Mouse (Mus musculus) E14TG2a.4 (cell line): Measurements from ENCODE around the gene Rbms3.
A peak's percentile ranks its signal among the peaks of the same experiment; 100 is the strongest.

Source experiments
- H3K27me3 ChIP-seq: 2 replicates; pipeline ENCODE4 v1.6.1; 2014; ENCODE audit warnings: low read length, control low read depth; ENCODE audit not compliant: insufficient read depth
- H3K36me3 ChIP-seq: 2 replicates; pipeline ENCODE4 v1.6.1; 2014; ENCODE audit warnings: low read length, control low read depth; ENCODE audit not compliant: insufficient read depth
- H3K4me1 ChIP-seq: replicated peaks from 2 replicates; pipeline ENCODE4 v1.6.1; 2014; ENCODE audit warnings: low read depth, low read length, control low read depth
- H3K4me3 ChIP-seq: replicated peaks from 2 replicates; pipeline ENCODE4 v1.5.1; 2014; ENCODE audit warnings: mild to moderate bottlenecking, low read length
- H3K9me3 ChIP-seq: 2 replicates; pipeline ENCODE4 v1.6.1; 2014; ENCODE audit warnings: low read length, control low read depth
- CTCF ChIP-seq: conservative IDR thresholded peaks from 2 replicates; pipeline ENCODE4 v1.5.1; 2014; ENCODE audit warnings: low read length
- NANOG ChIP-seq: IDR thresholded peaks from 2 replicates; pipeline ENCODE4 v1.6.1; 2014; ENCODE audit warnings: borderline replicate concordance, low read length, mixed read lengths
- POU5F1 ChIP-seq: IDR thresholded peaks from 2 replicates; pipeline ENCODE4 v1.6.1; 2014; ENCODE audit warnings: low read length, borderline replicate concordance

The Rbms3 gene

DNA sequence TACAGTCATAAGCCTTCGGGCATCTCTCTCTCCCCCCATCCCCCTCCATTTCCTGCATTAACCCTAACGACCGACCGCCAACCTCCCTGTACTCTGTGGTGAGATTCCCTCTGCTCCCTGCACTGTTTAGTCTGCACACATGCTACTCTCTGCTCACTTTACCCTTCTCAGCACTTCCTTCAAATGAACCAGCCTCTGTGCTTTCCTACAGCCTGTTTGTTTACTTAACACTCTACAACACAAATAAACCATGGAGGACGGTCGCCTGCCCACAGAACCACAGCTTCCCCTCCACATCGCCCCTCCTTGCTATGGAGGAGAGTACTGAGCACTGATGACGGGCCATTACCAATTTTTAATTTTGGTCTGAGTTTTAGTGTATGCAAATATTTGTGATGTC is 552.9 kb downstream of the Rbms3 start:
- no peak for TF ChIP-seq POU5F1
- TF ChIP-seq CTCF = no peak
- TF ChIP-seq NANOG = no peak
- no peaks in the 10 kb centered on the region for H3K9me3 ChIP-seq
- peaks cover 6% of the 10 kb centered on the region for H3K4me1 ChIP-seq
- H3K36me3 ChIP-seq = no peaks in the 10 kb centered on the region
- no peak overlapping the region for H3K4me3 ChIP-seq
- no peaks in the 10 kb centered on the region for H3K27me3 ChIP-seq

- no peak for TF ChIP-seq POU5F1
- TF ChIP-seq NANOG = no peak
- TF ChIP-seq CTCF = no peak
- Histone ChIP-seq H3K9me3 (peaks cover 3% of the 10 kb centered on the region; the same call in 1 of the 2 replicates), H3K36me3 (no peaks in the 10 kb centered on the region), H3K4me3 (no peak overlapping the region), H3K4me1 (peaks cover 6% of the 10 kb centered on the region), H3K27me3 (no peaks in the 10 kb centered on the region)
These were observed 557.1 kb downstream of the Rbms3 start for GRCm38 (mm10) chr9:117072433-117073099.

GRCm38 (mm10) chr9:117070616-117071015 is 559.1 kb downstream of the Rbms3 start:
- H3K36me3 ChIP-seq = no peaks in the 10 kb centered on the region
- H3K4me1 ChIP-seq = peaks cover 6% of the 10 kb centered on the region
- TF ChIP-seq POU5F1 = no peak
- no peak for TF ChIP-seq CTCF
- no peak for TF ChIP-seq NANOG
- H3K27me3 ChIP-seq = no peaks in the 10 kb centered on the region
- H3K9me3 ChIP-seq = peaks cover 3% of the 10 kb centered on the region; the same call in 1 of the 2 replicates
- no peak overlapping the region for H3K4me3 ChIP-seq

DNA sequence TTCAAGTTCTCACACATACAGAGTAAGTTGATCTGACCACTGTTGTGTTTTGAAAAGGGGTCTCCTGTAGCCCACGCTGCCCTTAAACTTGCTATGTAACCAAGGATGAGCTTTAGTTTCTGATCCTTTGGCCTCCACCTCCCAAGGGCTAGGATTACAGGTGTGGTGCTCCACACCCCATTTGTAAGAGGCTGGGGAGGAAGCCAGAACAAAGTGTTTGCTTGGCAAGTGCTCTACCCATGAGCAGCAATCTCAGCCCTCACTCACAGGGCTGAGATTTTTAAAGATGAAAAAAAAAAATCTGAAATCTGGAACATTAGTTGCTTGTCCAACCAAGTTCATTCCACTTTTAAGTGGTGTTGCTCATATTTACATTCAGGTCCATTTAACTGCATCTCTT is 560.5 kb downstream of the Rbms3 start:
- TF ChIP-seq POU5F1 = no peak
- H3K27me3 ChIP-seq = no peaks in the 10 kb centered on the region
- no peaks in the 10 kb centered on the region for H3K36me3 ChIP-seq
- H3K9me3 ChIP-seq = peaks cover 3% of the 10 kb centered on the region; the same call in 1 of the 2 replicates
- H3K4me1 ChIP-seq = peaks cover 6% of the 10 kb centered on the region
- H3K4me3 ChIP-seq = no peak overlapping the region

DNA sequence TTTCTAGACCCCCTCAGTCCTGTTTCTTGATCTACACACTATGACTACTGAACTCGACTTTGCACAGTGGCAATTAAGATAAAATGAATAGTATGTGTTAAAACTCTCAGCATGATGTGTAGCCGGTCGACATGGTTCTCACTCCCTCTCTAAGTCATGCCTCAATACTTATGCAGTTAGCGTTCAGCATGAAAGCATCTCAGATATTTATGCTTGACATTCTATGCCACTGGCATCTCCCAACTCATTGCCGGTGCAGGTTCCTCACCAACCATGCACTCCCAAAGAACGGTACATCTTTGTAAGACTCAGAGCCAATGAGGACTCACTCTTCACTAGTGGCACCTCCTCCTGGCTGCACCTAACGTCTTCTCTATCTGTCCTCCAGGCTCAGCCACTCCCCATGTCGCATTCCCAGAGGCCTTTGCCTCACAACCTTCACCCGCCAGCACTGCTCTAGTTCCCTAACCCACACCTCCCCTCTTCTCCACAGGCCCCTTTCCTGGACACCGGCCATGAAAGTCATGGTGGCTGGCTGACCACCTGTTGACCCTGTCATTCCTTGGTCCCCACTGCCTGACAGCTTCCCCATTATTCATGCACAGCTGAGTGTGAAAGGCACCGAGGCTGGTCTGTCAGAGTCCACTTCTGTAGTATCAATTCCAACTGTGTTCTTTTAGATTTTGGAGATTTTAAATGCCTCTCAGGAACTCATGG is 561.9 kb downstream of the Rbms3 start:
- Histone ChIP-seq H3K4me1 (peaks cover 6% of the 10 kb centered on the region), H3K4me3 (no peak overlapping the region), H3K36me3 (no peaks in the 10 kb centered on the region), H3K9me3 (peaks cover 3% of the 10 kb centered on the region; the same call in 1 of the 2 replicates), H3K27me3 (no peaks in the 10 kb centered on the region)
- TF ChIP-seq CTCF = no peak
- no peak for TF ChIP-seq NANOG
- TF ChIP-seq POU5F1 = no peak

GRCm38 (mm10) chr9:117066502-117066901 is 563.2 kb downstream of the Rbms3 start:
- Histone ChIP-seq H3K27me3 (no peaks in the 10 kb centered on the region), H3K4me1 (no peaks in the 10 kb centered on the region), H3K36me3 (no peaks in the 10 kb centered on the region), H3K4me3 (no peak overlapping the region), H3K9me3 (peaks cover 3% of the 10 kb centered on the region; the same call in 1 of the 2 replicates)
- TF ChIP-seq POU5F1 (no peak), CTCF (peak; percentile 63)

DNA sequence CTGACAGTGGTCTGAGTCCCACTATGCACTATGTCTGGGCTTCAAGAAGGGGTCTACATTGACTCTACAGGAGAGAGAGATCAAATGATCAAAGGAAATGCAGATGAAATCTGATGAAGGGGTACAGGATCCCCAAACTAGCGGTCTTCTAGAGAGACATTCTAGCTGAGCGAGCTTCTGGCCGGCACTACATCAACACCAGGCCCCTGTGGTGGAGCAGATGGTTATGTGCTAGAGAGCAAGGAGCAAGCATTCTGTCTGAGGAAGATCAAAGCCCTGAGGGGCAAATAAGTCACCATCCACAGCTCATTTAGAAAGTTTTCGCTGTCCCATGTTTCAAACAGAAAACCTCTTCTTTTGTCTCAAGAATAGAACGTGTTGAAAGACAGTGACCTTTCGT is 564.1 kb downstream of the Rbms3 start:
- Histone ChIP-seq H3K27me3 (no peaks in the 10 kb centered on the region), H3K9me3 (peaks cover 3% of the 10 kb centered on the region; the same call in 1 of the 2 replicates), H3K4me1 (no peaks in the 10 kb centered on the region), H3K4me3 (no peak overlapping the region), H3K36me3 (no peaks in the 10 kb centered on the region)
- TF ChIP-seq POU5F1 (no peak), NANOG (no peak), CTCF (no peak)

DNA sequence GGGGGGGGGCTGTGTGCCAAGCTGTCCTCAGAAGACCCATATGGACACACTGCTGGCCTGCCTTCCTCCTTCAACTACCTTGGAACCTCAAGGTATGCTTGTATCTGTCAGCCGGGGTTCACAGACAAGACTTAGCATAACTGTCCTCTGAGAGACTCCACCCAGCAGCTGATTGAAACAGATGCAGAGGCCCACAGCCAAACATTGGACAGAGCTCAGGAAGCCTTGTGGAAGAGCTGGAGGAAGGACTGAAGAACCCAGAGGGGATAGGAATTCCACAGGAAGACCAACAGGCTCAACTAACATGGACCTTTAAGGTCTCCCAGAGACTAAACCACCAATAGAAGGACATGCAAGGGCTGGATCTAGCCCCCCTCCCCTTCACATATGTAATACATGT is 570.1 kb downstream of the Rbms3 start:
- H3K9me3 ChIP-seq = no peaks in the 10 kb centered on the region
- TF ChIP-seq CTCF = no peak
- TF ChIP-seq POU5F1 = no peak
- TF ChIP-seq NANOG = no peak
- H3K27me3 ChIP-seq = no peaks in the 10 kb centered on the region
- no peaks in the 10 kb centered on the region for H3K4me1 ChIP-seq
- no peak overlapping the region for H3K4me3 ChIP-seq
- no peaks in the 10 kb centered on the region for H3K36me3 ChIP-seq

DNA sequence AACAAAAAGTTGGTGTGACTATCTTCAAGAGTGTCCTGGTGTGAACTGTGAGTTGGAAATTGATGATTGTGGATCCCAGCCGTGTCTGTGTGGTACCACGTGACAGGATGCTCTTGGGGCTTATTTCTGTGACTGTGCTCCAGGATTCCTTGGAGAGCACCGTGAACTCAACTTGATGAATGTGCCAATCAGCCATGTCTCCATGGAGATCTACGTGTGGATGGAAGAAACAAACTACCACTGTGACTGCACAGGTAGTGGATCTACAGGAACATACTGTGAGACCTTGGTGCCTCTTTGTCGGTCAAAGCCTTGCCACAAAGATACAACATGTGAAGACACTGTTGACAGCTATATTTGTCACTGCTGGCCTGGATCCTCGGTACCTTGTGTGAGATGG is 570.6 kb downstream of the Rbms3 start:
- Histone ChIP-seq H3K36me3 (no peaks in the 10 kb centered on the region), H3K27me3 (no peaks in the 10 kb centered on the region), H3K4me1 (no peaks in the 10 kb centered on the region), H3K4me3 (no peak overlapping the region), H3K9me3 (no peaks in the 10 kb centered on the region)
- no peak for TF ChIP-seq POU5F1
- TF ChIP-seq CTCF = no peak
- no peak for TF ChIP-seq NANOG
